Mouse (Mus musculus) c-Kit-positive CD71-negative TER-119-negative erythroid progenitor cells, embryonic 14.5 days (primary cell): Measurements from ENCODE around the gene Lcn11.

Source experiments
- DNase-seq: peaks from one replicate; pipeline ENCODE4 v3.0.0-alpha.2; 2013; ENCODE audit warnings: low read depth

The Lcn11 gene

DNA sequence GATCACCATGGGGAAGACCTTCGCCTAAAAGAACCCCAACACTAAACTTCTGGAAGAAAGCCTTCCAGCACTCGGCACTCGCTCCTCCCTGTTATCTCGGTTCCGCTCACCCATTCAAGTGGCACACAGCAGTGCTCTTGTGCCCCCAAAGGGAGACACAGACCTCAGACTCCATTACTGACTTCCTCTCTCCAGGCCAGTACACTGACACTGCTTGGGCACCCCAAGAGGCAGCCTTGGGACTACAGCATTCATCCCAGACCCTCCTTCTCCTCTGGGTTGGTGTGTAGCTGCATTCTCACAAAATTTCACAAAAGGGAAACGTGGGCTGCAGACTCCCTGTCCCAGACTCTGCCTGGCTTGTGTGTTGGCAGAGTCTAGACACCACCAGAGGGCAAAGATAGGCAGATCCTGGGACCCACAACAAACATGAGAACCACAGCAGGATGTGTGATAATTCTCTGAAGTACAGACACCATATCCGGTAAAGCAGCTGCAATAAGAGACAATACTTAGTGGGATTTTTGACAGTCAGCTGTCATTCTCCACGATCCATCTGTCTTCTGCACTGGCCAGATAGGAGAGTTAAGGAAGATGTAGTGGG, 51.6 kb downstream of the Lcn11 start:
- DNase-seq: no peak
